ENCODE assay signal across 15 mouse cellular contexts in genomic region chr5:113591166-113591565, GRCm38 (mm10). TPM values are rescaled to one million over a fixed set of nuclear protein-coding genes. Genes with fewer than 3 reads are reported as not detected.
DNase-seq lines count a peak whose midpoint lies in the region; ATAC-seq and TF ChIP-seq lines count a peak whose summit lies in the region.
"Had no signal": no experiment of that assay in that cellular context is flagged by ENCODE, and none has a peak within 500 bp of the region (broad histone marks: within the 10 kb centered on the region; RNA-seq: fewer than 3 reads in every experiment).

No protein-coding gene starts in this region.

- ATAC-seq in midbrain, embryonic 13.5 days = peak; percentile 15; the same call in 1 of the 2 replicates
- no peak for ATAC-seq in stomach, postnatal 0 days (ENCODE audit: low FRiP score, low TSS enrichment)

- TF ChIP-seq CTCF in stomach, postnatal 0 days (IDR thresholded peaks at IDR 0.05; ENCODE audit: low read depth) = no peak

- no peak overlapping the region; the same call in 1 of the 2 replicates for H3K4me2 ChIP-seq in midbrain, embryonic 13.5 days (replicated peaks)
- H3K4me2 ChIP-seq in stomach, postnatal 0 days (replicated peaks; ENCODE audit: low read depth) = no peak overlapping the region
- H3K4me2 ChIP-seq: embryonic facial prominence, embryonic 15.5 days; lung, embryonic 14.5 days had no signal

- H3K9me3 ChIP-seq in hindbrain, embryonic 10.5 days = no peaks in the 10 kb centered on the region
- no peaks in the 10 kb centered on the region for H3K9me3 ChIP-seq in midbrain, embryonic 13.5 days
- no peaks in the 10 kb centered on the region for H3K9me3 ChIP-seq in stomach, postnatal 0 days (ENCODE audit: control insufficient read depth, low read length)
- H3K9me3 ChIP-seq: embryonic facial prominence, embryonic 15.5 days had no signal

- no peak overlapping the region for H3K4me3 ChIP-seq in hindbrain, embryonic 10.5 days
- no peak overlapping the region for H3K4me3 ChIP-seq in midbrain, embryonic 13.5 days (replicated peaks)
- H3K4me3 ChIP-seq in stomach, postnatal 0 days (ENCODE audit: low read depth, low read length) = no peak overlapping the region
- H3K4me3 ChIP-seq: embryonic facial prominence, embryonic 15.5 days; myocyte had no signal

- peak; percentile 4 for DNase-seq in adrenal gland, postnatal 14 days
- no peak for DNase-seq in adrenal gland, postnatal 25 days
- DNase-seq in brain, adult 2 months (ENCODE audit: low read depth, low spot score) = peak; percentile 66
- DNase-seq in hindbrain, embryonic 10.5 days (ENCODE audit: low spot score) = no peak
- DNase-seq in lung, postnatal 36 days = no peak
- DNase-seq in stomach, postnatal 0 days (ENCODE audit: low spot score) = no peak
- no peak for DNase-seq in gastrocnemius, adult 8-10 months (ENCODE audit: low spot score in 2 of 2)
- DNase-seq: cerebellum, adult 11-12 months; gastrocnemius, postnatal 14 days; kidney, postnatal 10 days; lung, embryonic 14.5 days; thymus, adult 18-20 months had no signal

- WGBS in hindbrain, embryonic 10.5 days = 8% methylated on average over 3 of the region's 3 CpGs
- 14% methylated on average over 3 of the region's 3 CpGs for WGBS in midbrain, embryonic 13.5 days
- WGBS in stomach, postnatal 0 days = 15% methylated on average over 3 of the region's 3 CpGs

- no peak overlapping the region for H3K9ac ChIP-seq in midbrain, embryonic 13.5 days (replicated peaks)
- H3K9ac ChIP-seq in stomach, postnatal 0 days (ENCODE audit: low read length) = no peak overlapping the region
- H3K9ac ChIP-seq: embryonic facial prominence, embryonic 15.5 days; lung, embryonic 14.5 days had no signal

- TF ChIP-seq EP300 in stomach, postnatal 0 days (optimal IDR thresholded peaks at IDR 0.05) = no peak

- H3K36me3 ChIP-seq in hindbrain, embryonic 10.5 days = 0 out of 2 replicates have a peak, but pooled peaks cover 4% of the 10 kb centered on the region
- H3K36me3 ChIP-seq in midbrain, embryonic 13.5 days = no peaks in the 10 kb centered on the region
- H3K36me3 ChIP-seq in stomach, postnatal 0 days (ENCODE audit: control insufficient read depth, insufficient read depth, low read length) = no peaks in the 10 kb centered on the region
- H3K36me3 ChIP-seq: embryonic facial prominence, embryonic 15.5 days had no signal

- H3K27ac ChIP-seq in hindbrain, embryonic 10.5 days = peak overlapping the region; percentile 79
- H3K27ac ChIP-seq in midbrain, embryonic 13.5 days = peak overlapping the region; percentile 90
- no peak overlapping the region for H3K27ac ChIP-seq in stomach, postnatal 0 days (replicated peaks)
- H3K27ac ChIP-seq: embryonic facial prominence, embryonic 15.5 days had no signal

- H3K4me1 ChIP-seq in hindbrain, embryonic 10.5 days (replicated peaks) = peaks cover 67% of the 10 kb centered on the region
- peaks cover 39% of the 10 kb centered on the region for H3K4me1 ChIP-seq in midbrain, embryonic 13.5 days (replicated peaks)
- no peaks in the 10 kb centered on the region for H3K4me1 ChIP-seq in stomach, postnatal 0 days (replicated peaks; ENCODE audit: control insufficient read depth, insufficient read depth)

- no peaks in the 10 kb centered on the region; the same call in none of the 2 replicates for H3K27me3 ChIP-seq in hindbrain, embryonic 10.5 days (ENCODE audit: insufficient read depth, poor library complexity, severe bottlenecking)
- no peaks in the 10 kb centered on the region for H3K27me3 ChIP-seq in midbrain, embryonic 13.5 days
- H3K27me3 ChIP-seq in stomach, postnatal 0 days (ENCODE audit: control insufficient read depth, insufficient read depth, low read length) = no peaks in the 10 kb centered on the region
- H3K27me3 ChIP-seq: embryonic facial prominence, embryonic 15.5 days had no signal

RNA-seq across cellular contexts. Expression of gene Cmklr1, which starts 59.1 kb away (rescaled TPM):
- total RNA-seq in adrenal gland, postnatal 14 days (2021) = 10.6 and 11.3 TPM in 2 replicates
- 9.3 and 12.9 TPM in 2 replicates for total RNA-seq in adrenal gland, postnatal 25 days (2021)
- polyA plus RNA-seq in hindbrain, embryonic 10.5 days (2016; fragmentation: Nextera tagmentation; extraction: Ambion mirVana) = 0.78 and 1.1 TPM in 2 replicates
- 1.4 and 2.5 TPM in 2 replicates for polyA plus RNA-seq in midbrain, embryonic 13.5 days (2015; fragmentation: Nextera tagmentation; extraction: Ambion mirVana)
- polyA plus RNA-seq in stomach, postnatal 0 days (2015; fragmentation: Nextera tagmentation; extraction: Ambion mirVana) = 2.0 and 2.6 TPM in 2 replicates
- 10 to 100 TPM in 1 of 4 experiments, 1 to 10 TPM in 3; 6.6 to 11.3 (median 8.4) TPM for total RNA-seq in gastrocnemius, adult 8-10 months (2022)

Comparison
In these comparisons a context has a peak if more than half of its experiments do, and no peak if none do; other contexts are left out.
1. DNase-seq: peak in adrenal gland, postnatal 14 days (single experiment) and brain, adult 2 months (single experiment); none in adrenal gland, postnatal 25 days (single experiment), hindbrain, embryonic 10.5 days (single experiment), lung, postnatal 36 days (single experiment), stomach, postnatal 0 days (single experiment) and gastrocnemius, adult 8-10 months (0 of 2).